Mouse (Mus musculus) Patski (cell line): ENCODE measurements around the gene Arf6. TPM values are rescaled to one million over a fixed set of nuclear protein-coding genes. Genes with fewer than 3 reads are reported as not detected.
"Not testable (repeated sequence)": the region's sequence is repeated elsewhere in the genome, so short reads cannot be mapped to it uniquely, and the experiment has no call there.

Experiments
- ATAC-seq: fragments of 100-300 bp; one replicate; pipeline ENCODE4 v1.8.0; 2021
- CTCF ChIA-PET: fragments of 350-600 bp; sonication (Branson Sonifier 250); formaldehyde crosslinking; loops from one replicate; lab custom pipeline; 2022; ENCODE audit warnings: inconsistent platforms; lab: Charles Lee
- POLR2A ChIA-PET: fragments of 350-600 bp; sonication (Branson Sonifier 250); formaldehyde crosslinking; loops from one replicate; lab custom pipeline; 2022; ENCODE audit warnings: antibody characterized with exemption, inconsistent platforms; lab: Charles Lee
- DNase-seq: peaks from one replicate; pipeline ENCODE4 v3.0.0-alpha.2; 2011; ENCODE audit warnings: low read depth, low spot score
- H3K27me3 ChIP-seq: fragments of 371-371 bp; one replicate; pipeline ENCODE4 v1.5.1; 2021
- CTCF ChIP-seq: fragments of 100-300 bp; IDR thresholded peaks from one replicate; pipeline ENCODE4 v1.5.1; 2021
- in situ Hi-C: fragments of 300-500 bp; cut with MboI; formaldehyde crosslinking; loops from 3 replicates; pipeline ENCODE4 v1.11.1; 2018; ENCODE audit warnings: low pct_unique_long_range_greater_than_20kb, mixed read lengths
- polyA plus RNA-seq: library from polyadenylated mRNA; unstranded; gene quantifications from one replicate; pipeline ENCODE4 v1.2.3, GENCODE M21; 2021

Arf6 gene
- 115 TPM for polyA plus RNA-seq

GRCm38 (mm10) chr12:69371854-69372671, at the start of gene Arf6, which contains the start of gene Gm9887:
Gene Arf6, plus strand, starts transcription at chr12:69372150.
Gene Gm9887, minus strand, starts transcription at chr12:69372458.
- POLR2A ChIA-PET: interaction anchor here (0.6 to 1.5 kb wide), 3 partner anchors 10 to 233 kb away, joined by 3 read pairs; no protein-coding TSS in a partner anchor
- DNase-seq (peak; percentile 72), ATAC-seq (peak; percentile 83)
- no peaks in the 10 kb centered on the region for H3K27me3 ChIP-seq
- CTCF ChIA-PET: no interaction called here
- in situ Hi-C loops: loop anchor here (25.0 kb wide), 1 partner anchor 515 kb away; the partner anchor contains the start of genes Atl1 and Map4k5
- TF ChIP-seq CTCF: no peak

GRCm38 (mm10) chr12:69331187-69331586, 40.8 kb upstream of the Arf6 start:
- in situ Hi-C loops: no loop called here
- no peak for ATAC-seq
- H3K27me3 ChIP-seq: no peaks in the 10 kb centered on the region
- POLR2A ChIA-PET: no interaction called here
- CTCF ChIA-PET: interaction anchor here (1.1 kb wide), 1 partner anchor 20 kb away, joined by 4 read pairs; no protein-coding TSS in a partner anchor
- no peak for DNase-seq
- TF ChIP-seq CTCF: no peak

GRCm38 (mm10) chr12:69332147-69332546, 39.8 kb upstream of the Arf6 start:
- ATAC-seq: no peak
- in situ Hi-C loops: no loop called here
- H3K27me3 ChIP-seq: no peaks in the 10 kb centered on the region
- POLR2A ChIA-PET: no interaction called here
- no peak for DNase-seq
- CTCF ChIA-PET: interaction anchor here (3.2 kb wide), 1 partner anchor 8 kb away, joined by 15 read pairs; no protein-coding TSS in a partner anchor
- TF ChIP-seq CTCF: no peak

GRCm38 (mm10) chr12:69333547-69333946, 38.4 kb upstream of the Arf6 start:
- no peak for DNase-seq
- ChIA-PET CTCF (interaction anchor here (0.6 to 3.2 kb wide), 13 partner anchors 9 to 136 kb away, joined by 3 to 15 read pairs (median 3); no protein-coding TSS in a partner anchor), POLR2A (no interaction called here)
- H3K27me3 ChIP-seq: no peaks in the 10 kb centered on the region
- ATAC-seq: no peak
- TF ChIP-seq CTCF: peak; percentile 78
- in situ Hi-C loops: no loop called here

GRCm38 (mm10) chr12:69349928-69350327, 22.0 kb upstream of the Arf6 start:
- ChIA-PET CTCF (no interaction called here), POLR2A (no interaction called here)
- no peaks in the 10 kb centered on the region for H3K27me3 ChIP-seq
- no peak for TF ChIP-seq CTCF
- in situ Hi-C loops: loop anchor here (25.0 kb wide), 1 partner anchor 537 kb away; the partner anchor contains the start of genes Atl1 and Map4k5
- DNase-seq: no peak
- no peak for ATAC-seq

- DNase-seq (no peak), ATAC-seq (no peak)
- POLR2A ChIA-PET: no interaction called here
- TF ChIP-seq CTCF: peak; percentile 45
- in situ Hi-C loops: loop anchor here (25.0 kb wide), 1 partner anchor 536 kb away; the partner anchor contains the start of genes Atl1 and Map4k5
- no peaks in the 10 kb centered on the region for H3K27me3 ChIP-seq
- CTCF ChIA-PET: interaction anchor here (0.7 to 1.8 kb wide), 12 partner anchors 9 to 277 kb away, joined by 3 to 11 read pairs (median 3); no protein-coding TSS in a partner anchor
Measured at GRCm38 (mm10) chr12:69351685-69352084, 20.3 kb upstream of the Arf6 start.

- ATAC-seq (peak; percentile 28), DNase-seq (peak; percentile 68)
- ChIA-PET POLR2A (interaction anchor here (0.5 to 0.6 kb wide), 2 partner anchors 12 to 71 kb away, joined by 3 to 5 read pairs; no protein-coding TSS in a partner anchor), CTCF (interaction anchor here (1.2 kb wide), 1 partner anchor 34 kb away, joined by 4 read pairs; no protein-coding TSS in a partner anchor)
- no peak for TF ChIP-seq CTCF
- no peaks in the 10 kb centered on the region for H3K27me3 ChIP-seq
- in situ Hi-C loops: loop anchor here (5.0 to 25.0 kb wide), 3 partner anchors 226 to 531 kb away; partner anchors contain the start of genes Atl1, Map4k5 and Vcpkmt
Measured at GRCm38 (mm10) chr12:69356546-69357299, 15.2 kb upstream of the Arf6 start, which contains the start of gene Nemf. Gene Nemf, minus strand, starts transcription at chr12:69357165.

- ChIA-PET CTCF (no interaction called here), POLR2A (no interaction called here)
- TF ChIP-seq CTCF: peak; percentile 12
- no peak for DNase-seq
- H3K27me3 ChIP-seq: no peaks in the 10 kb centered on the region
- ATAC-seq: no peak
- in situ Hi-C loops: loop anchor here (5.0 to 25.0 kb wide), 3 partner anchors 225 to 530 kb away; partner anchors contain the start of genes Atl1, Map4k5 and Vcpkmt
Measured at GRCm38 (mm10) chr12:69357300-69357646, 14.7 kb upstream of the Arf6 start.

GRCm38 (mm10) chr12:69360655-69360996, 11.3 kb upstream of the Arf6 start:
- DNase-seq: peak; percentile 84
- POLR2A ChIA-PET: no interaction called here

GRCm38 (mm10) chr12:69360997-69361899, 10.7 kb upstream of the Arf6 start:
- in situ Hi-C loops: loop anchor here (25.0 kb wide), 1 partner anchor 526 kb away; the partner anchor contains the start of genes Atl1 and Map4k5
- not testable (repeated sequence) for H3K27me3 ChIP-seq
- ChIA-PET POLR2A (interaction anchor here (0.7 to 0.8 kb wide), 2 partner anchors 87 to 221 kb away, joined by 3 to 5 read pairs; no protein-coding TSS in a partner anchor), CTCF (interaction anchor here (1.0 to 1.3 kb wide), 3 partner anchors 13 to 215 kb away, joined by 3 read pairs; no protein-coding TSS in a partner anchor)
- ATAC-seq (peak; percentile 83), DNase-seq (peak; percentile 98)

More at GRCm38 (mm10) chr12:69360655-69360996, 11.3 kb upstream of the Arf6 start:
- TF ChIP-seq CTCF: peak; percentile 91
- CTCF ChIA-PET: no interaction called here
- in situ Hi-C loops: loop anchor here (25.0 kb wide), 1 partner anchor 527 kb away; the partner anchor contains the start of genes Atl1 and Map4k5
- H3K27me3 ChIP-seq: no peaks in the 10 kb centered on the region
- no peak for ATAC-seq
